Mouse (Mus musculus) midbrain, embryonic 10.5 days (tissue): Measurements from ENCODE around the gene Dab1. TPM values are rescaled to one million over a fixed set of nuclear protein-coding genes. Genes with fewer than 3 reads are reported as not detected.

ENCODE experiments used
- DNase-seq: peaks from one replicate; pipeline ENCODE4 v3.0.0-alpha.2; 2017; ENCODE audit warnings: low spot score
- H3K27ac ChIP-seq: fragments of 300-500 bp; sonication (generic); replicated peaks from 2 replicates; pipeline ENCODE4 v1.5.1; 2016; ENCODE audit warnings: mild to moderate bottlenecking
- H3K27me3 ChIP-seq: fragments of 300-500 bp; sonication (generic); 2 replicates; pipeline ENCODE4 v1.6.1; 2016; ENCODE audit warnings: low read depth, mild to moderate bottlenecking; ENCODE audit not compliant: poor library complexity, severe bottlenecking
- H3K36me3 ChIP-seq: fragments of 300-500 bp; sonication (generic); 2 replicates; pipeline ENCODE4 v1.6.1; 2016; ENCODE audit warnings: mild to moderate bottlenecking, moderate library complexity
- H3K4me1 ChIP-seq: fragments of 300-500 bp; sonication (generic); 2 replicates; pipeline ENCODE4 v1.6.1; 2016
- H3K4me3 ChIP-seq: fragments of 300-500 bp; sonication (generic); 2 replicates; pipeline ENCODE4 v1.5.1; 2016; ENCODE audit warnings: mild to moderate bottlenecking, moderate library complexity
- H3K9me3 ChIP-seq: fragments of 300-500 bp; sonication (generic); replicated peaks from 2 replicates; pipeline ENCODE4 v1.6.1; 2016; ENCODE audit warnings: mild to moderate bottlenecking
- WGBS: fragments of 180-500 bp; shearing (Covaris S2); methylation state at CpG from one replicate; pipeline ENCODE4 v1.1.7; 2016; 5-methylcytosine and 5-hydroxymethylcytosine counted together
- polyA plus RNA-seq: library from polyadenylated mRNA; unstranded; fragments of >200 nt; fragmentation: Nextera tagmentation; extraction: Ambion mirVana; gene quantifications from 2 replicates; pipeline ENCODE4 v1.2.1, GENCODE M21; 2016

The Dab1 gene
- polyA plus RNA-seq, 1 experiment from 2014 or later: 27.0 TPM

DNA sequence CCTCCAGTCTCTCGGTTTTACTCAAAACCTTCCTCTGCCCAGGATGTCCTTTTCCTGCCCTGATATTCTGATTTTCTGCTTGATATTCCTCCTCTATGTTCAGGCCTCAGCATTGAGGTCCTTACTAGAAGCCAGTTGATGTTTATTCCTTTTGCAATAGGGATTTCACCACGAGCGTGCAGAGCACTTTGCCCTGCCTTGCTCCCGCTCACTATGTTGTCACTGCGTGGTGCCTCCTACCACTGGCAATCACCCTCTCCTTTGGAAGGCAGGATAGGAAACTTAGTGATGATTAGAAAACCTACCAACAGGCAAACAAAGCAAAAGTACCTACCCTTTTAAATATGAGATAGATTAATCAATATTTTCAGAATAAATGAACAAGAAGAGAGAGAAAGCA, 1160.3 kb downstream of the Dab1 start:
- Histone ChIP-seq H3K27ac (no peak overlapping the region), H3K4me1 (peaks cover 8% of the 10 kb centered on the region), H3K9me3 (no peaks in the 10 kb centered on the region), H3K4me3 (no peak overlapping the region), H3K27me3 (0 out of 2 replicates have a peak, but pooled peaks cover 4% of the 10 kb centered on the region), H3K36me3 (no peaks in the 10 kb centered on the region)
- 85% methylated on average over 5 of the region's 5 CpGs for WGBS
- DNase-seq: no peak

DNA sequence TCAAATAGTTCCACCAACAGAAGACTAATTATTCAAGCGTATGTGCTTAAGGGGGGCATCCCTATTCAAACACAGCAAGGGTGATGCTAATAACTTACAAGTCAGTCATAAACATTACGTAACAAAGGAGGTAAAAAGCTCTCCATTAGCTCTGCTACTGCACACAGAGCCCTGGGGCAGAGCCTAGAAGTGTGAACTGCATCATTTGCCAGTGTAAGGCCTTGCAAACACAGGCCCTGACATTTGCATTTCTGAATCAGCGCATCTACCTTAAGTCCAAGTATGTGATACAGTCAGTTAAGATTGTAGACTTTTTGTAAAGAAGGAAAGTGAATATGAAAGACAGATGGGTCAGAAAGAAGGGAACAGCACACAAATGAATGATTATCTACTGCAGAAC, 1162.3 kb downstream of the Dab1 start:
- Histone ChIP-seq H3K4me1 (no peaks in the 10 kb centered on the region), H3K4me3 (no peak overlapping the region), H3K36me3 (no peaks in the 10 kb centered on the region), H3K9me3 (no peaks in the 10 kb centered on the region), H3K27ac (no peak overlapping the region), H3K27me3 (no peaks in the 10 kb centered on the region)
- WGBS: 88% methylated on average over 3 of the region's 3 CpGs
- no peak for DNase-seq

GRCm38 (mm10) chr4:104782346-104782745, 1163.2 kb downstream of the Dab1 start:
- 85% methylated on average over 4 of the region's 4 CpGs for WGBS
- H3K36me3 ChIP-seq: no peaks in the 10 kb centered on the region

DNA sequence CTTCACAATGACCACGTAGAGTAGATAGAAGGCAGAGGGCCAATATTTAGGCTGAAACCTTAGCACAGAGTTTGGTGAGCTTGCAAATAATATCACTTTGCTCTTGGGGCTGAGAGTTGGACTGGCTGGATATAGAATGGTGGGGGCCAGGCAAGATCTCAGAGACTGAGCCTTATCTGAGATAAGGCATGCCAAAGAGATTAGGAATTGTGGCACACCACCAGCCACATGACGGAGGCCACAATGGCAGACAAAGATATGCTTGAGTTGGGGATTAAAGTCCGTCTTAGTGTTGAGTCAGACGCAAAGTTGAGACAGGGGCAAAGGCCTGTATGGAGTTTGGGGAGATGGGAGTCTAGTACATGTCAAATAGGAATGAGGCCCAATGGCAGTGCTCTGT, 1173.0 kb downstream of the Dab1 start:
- Histone ChIP-seq H3K36me3 (no peaks in the 10 kb centered on the region), H3K27me3 (no peaks in the 10 kb centered on the region), H3K9me3 (no peaks in the 10 kb centered on the region), H3K4me1 (no peaks in the 10 kb centered on the region), H3K27ac (no peak overlapping the region), H3K4me3 (no peak overlapping the region)
- WGBS: 92% methylated on average over 4 of the region's 4 CpGs
- no peak for DNase-seq

More at GRCm38 (mm10) chr4:104782346-104782745, 1163.2 kb downstream of the Dab1 start:
- Histone ChIP-seq H3K27ac (no peak overlapping the region), H3K9me3 (no peaks in the 10 kb centered on the region), H3K4me1 (no peaks in the 10 kb centered on the region), H3K4me3 (no peak overlapping the region), H3K27me3 (no peaks in the 10 kb centered on the region)
- DNase-seq: no peak
